Mouse (Mus musculus) cerebellum, postnatal 36 days (tissue): ENCODE results near the gene Gm12117.

Experiments
- DNase-seq, 2 experiments: peaks; one replicate each; pipeline ENCODE4 v3.0.0; 2021 to 2022; ENCODE audit warnings: mixed read lengths in 2 of 2

Gm12117 gene

DNA sequence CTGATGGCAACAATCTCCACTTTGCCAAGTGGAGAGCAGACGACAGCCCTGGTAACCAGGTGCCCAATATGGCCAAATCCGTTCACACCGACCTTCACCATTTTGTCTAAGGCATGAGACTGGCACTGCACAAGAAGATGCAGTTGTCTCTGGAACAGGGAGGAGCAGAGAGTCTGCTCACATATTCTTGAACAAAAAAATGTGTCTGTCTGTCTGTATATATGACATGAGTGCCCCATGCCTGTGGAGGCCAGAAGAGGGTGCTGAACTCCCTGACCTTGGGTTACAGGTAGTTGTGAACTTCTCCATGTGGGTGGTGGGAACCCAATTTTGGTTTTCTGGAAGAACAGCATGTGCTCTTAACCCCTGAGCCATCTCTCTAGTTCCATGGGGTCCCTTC is at the start of gene Gm12117:
Gene Gm12117, minus strand, starts transcription at position 101 of the 400 bp plus-strand sequence.
- no peak for DNase-seq

DNA sequence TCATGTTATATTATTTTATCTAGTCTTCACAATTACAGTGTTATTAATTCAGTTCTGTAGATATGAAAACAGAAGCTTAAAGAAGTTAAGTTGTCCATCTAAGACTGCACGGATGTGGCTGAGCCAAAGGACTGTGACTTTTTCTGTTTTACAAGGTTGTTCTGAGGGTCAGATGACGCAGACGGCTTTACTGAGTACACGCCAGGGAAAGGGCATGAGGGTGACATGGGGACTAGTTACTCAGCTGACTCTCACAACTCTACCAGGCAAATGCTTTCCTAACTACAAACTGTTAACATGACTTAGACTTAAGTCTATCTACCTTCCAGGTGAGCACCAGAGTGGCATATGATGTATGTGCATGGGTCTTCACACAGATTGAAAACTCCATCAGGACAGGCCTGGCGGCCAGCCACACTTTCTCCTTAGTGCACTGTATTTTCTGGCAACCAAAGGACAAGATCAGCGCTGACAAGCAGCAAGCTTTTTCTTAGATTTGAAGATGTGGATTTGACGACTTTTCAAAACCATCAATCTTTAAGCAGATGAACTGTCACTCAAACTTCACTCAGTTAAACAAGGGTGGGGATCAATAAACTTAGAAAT is 42.6 kb upstream of the Gm12117 start:
- no peak for DNase-seq

GRCm38 (mm10) chr11:33309566-33309965 is 33.0 kb upstream of the Gm12117 start:
- DNase-seq, result no peak

GRCm38 (mm10) chr11:33300859-33301258 is 24.3 kb upstream of the Gm12117 start:
- DNase-seq, result peak; percentile 9 to 47

DNA sequence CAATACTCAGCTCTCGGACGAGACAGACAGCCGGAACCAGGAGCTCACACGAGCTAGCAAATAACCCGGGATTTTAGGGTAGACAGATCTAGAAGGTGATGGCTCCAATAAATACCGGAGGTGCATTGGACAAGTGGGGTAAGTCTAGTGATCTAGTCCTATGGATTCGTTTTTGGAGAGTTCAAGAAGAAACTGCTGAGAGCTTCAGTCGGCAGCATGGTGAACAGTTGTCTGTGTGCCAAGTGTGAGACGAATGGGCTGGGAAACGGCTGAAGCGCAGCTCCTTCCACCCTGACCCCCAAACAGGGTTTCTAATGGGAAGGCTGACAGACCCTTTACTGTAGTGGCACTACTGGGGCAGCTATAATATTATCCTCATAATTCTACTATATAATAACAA is 22.8 kb upstream of the Gm12117 start:
- peak; percentile 34 to 60 for DNase-seq

DNA sequence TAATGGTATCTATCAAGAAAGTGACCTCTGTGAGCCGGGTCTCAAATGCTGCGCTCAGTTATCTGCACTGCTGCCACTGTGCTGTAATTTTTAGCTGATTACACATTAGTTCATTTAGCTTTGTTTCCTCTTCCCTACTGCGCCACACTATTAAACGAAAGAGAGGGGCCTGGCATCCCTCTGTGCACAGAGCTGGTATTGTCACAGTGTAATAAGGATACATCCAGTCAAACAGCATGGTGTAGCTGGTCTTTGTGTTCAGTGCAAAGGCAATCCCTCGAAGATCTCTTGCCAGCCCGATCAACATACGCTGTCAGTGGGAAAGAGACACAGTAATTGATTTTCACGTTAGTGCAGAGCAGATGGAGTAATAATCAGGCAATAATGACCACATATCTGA is 20.6 kb upstream of the Gm12117 start:
- peak; percentile 3 to 19 for DNase-seq

- peak in 1 of 2 experiments; percentile 40 for DNase-seq
These were observed 18.9 kb upstream of the Gm12117 start for GRCm38 (mm10) chr11:33295422-33295821.

DNA sequence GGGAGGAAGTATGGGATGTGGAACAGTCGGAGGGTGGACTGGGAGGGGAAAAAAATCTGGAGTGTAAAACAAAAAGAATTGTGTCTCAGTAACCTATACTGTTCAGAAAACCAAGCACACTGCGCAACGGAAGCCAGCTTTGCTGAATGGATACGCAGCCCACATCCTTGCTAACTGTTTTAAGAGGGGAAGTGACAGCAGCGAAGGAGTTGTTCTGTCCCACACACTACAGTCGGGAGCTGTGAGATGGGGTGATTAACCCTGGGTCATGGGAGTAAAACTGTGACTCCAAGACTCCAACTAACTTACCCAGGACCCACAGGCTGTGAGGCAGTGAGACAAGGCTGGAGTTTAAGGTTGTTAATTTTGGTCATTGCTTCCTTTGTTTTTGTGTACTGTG is 17.5 kb upstream of the Gm12117 start:
- DNase-seq, result no peak

DNA sequence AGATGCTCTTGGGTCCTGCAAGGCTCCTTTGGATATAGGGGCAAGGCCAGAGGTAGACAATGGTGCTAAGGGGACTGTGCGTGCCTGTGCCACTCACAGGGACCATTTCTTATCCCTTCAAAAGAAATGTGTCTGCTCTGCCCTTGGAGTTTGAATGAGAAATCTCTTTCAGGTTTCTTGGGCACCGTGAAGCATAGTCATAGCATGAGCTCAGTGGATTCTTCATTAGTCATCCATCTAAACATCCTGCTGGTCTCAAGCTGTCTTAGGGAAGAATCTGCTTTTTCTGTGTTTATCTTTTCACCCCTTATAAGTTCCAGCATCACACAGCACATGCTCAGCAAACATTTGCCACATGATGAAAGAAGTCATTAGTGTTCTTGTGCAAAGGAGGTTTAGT is 2.0 kb upstream of the Gm12117 start:
- no peak for DNase-seq

DNA sequence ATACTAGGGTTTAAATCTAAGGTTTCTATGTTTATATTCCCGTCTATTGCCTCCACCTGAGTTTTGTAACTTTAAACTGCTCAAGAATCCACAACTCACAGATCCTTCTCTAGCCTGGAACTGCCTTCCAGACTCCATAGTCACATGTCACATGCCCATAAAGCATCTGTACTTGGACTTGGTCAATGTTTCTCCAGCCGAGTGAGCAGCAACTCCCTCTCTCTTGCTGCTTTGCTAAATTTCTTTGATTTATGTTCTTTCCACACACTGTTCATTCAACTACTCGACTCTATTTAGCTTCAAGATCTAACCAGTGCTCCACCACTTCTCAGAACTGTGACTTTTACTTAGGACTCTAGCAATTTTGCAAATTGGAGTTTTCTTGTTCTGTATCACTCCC is 1.7 kb downstream of the Gm12117 start:
- no peak for DNase-seq

- no peak for DNase-seq
These were observed 2.2 kb downstream of the Gm12117 start for GRCm38 (mm10) chr11:33274294-33274693.

GRCm38 (mm10) chr11:33240295-33240694 is 36.2 kb downstream of the Gm12117 start:
- DNase-seq, result no peak

DNA sequence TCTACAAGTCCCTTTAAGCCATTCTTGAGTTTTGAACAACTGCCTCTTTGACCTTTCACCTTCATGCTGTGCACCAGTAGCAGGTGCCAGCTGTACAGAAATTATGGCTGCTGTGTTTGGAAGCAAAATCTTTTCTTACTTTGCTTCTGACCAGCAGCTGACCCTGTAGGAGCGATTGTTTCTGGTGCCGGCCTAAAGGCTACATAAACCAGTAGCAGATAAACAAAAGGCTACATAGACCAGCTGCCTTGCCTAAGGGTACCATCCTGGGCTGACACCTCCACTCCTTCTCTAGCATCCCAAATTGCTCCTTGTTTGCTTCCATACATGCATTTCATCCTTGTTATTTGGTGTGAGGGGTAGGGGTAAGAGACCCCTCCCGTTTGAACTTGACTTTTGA is 42.4 kb downstream of the Gm12117 start:
- no peak for DNase-seq

- no peak for DNase-seq
These were observed 44.5 kb downstream of the Gm12117 start for GRCm38 (mm10) chr11:33232056-33232455.

GRCm38 (mm10) chr11:33228186-33228585 is 48.4 kb downstream of the Gm12117 start:
- no peak for DNase-seq

DNA sequence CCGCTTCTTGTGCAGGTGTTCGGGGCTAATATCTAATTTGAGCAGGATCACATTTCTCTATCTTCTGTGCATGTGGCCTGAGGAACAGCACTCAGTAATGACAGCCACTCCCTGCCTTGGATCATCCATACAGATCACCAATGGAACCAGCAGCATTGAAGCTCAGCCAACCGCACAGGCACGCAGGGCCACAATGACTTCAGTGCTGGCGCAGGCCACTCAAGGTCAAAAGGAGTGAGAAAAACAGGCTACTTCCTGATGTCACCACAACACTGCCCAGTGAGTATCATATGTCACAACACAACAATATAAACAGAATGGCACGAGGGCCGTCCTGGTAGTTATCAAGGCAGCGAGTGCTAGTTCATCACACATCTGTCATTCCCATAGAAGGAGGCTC is 50.0 kb downstream of the Gm12117 start:
- DNase-seq, result no peak
